Mouse (Mus musculus) spleen, postnatal 14 days (tissue): ENCODE data around the gene Mucl3.

Experiments
- DNase-seq, 2 experiments: peaks; one replicate each; pipeline ENCODE4 v3.0.0; 2021 to 2022; ENCODE audit warnings: low spot score in 2 of 2

The Mucl3 gene

GRCm38 (mm10) chr17:35635202-35635601 lies 8.3 kb downstream of the Mucl3 start:
- no peak for DNase-seq

GRCm38 (mm10) chr17:35633992-35634391 lies 9.5 kb downstream of the Mucl3 start:
- no peak for DNase-seq

GRCm38 (mm10) chr17:35626537-35626936 lies 17.0 kb downstream of the Mucl3 start, which contains the start of gene Gm9573:
TSS of gene Gm9573 (minus strand) at chr17:35626637.
- DNase-seq, result no peak

- no peak for DNase-seq
Observed at GRCm38 (mm10) chr17:35617127-35617526, 26.4 kb downstream of the Mucl3 start.

- no peak for DNase-seq
Observed at GRCm38 (mm10) chr17:35601736-35602354, 41.6 kb downstream of the Mucl3 start.

GRCm38 (mm10) chr17:35601249-35601648 lies 42.2 kb downstream of the Mucl3 start, which contains the start of gene Sfta2:
TSS of gene Sfta2 (plus strand) at chr17:35601549.
- no peak for DNase-seq

GRCm38 (mm10) chr17:35597399-35597798 lies 46.1 kb downstream of the Mucl3 start:
- DNase-seq, result no peak

GRCm38 (mm10) chr17:35594456-35594855 lies 49.0 kb downstream of the Mucl3 start:
- DNase-seq, result no peak

- DNase-seq, result no peak
Observed at GRCm38 (mm10) chr17:35593786-35594185, 49.7 kb downstream of the Mucl3 start.

GRCm38 (mm10) chr17:35592131-35592530 lies 51.4 kb downstream of the Mucl3 start:
- DNase-seq, result no peak

GRCm38 (mm10) chr17:35591731-35592130 lies 51.8 kb downstream of the Mucl3 start:
- DNase-seq, result no peak

- DNase-seq, result no peak
Observed at GRCm38 (mm10) chr17:35591219-35591578, 52.3 kb downstream of the Mucl3 start.

- DNase-seq, result peak; percentile 30 to 55
Observed at GRCm38 (mm10) chr17:35590410-35591218, 52.9 kb downstream of the Mucl3 start.

- DNase-seq, result no peak
Observed at GRCm38 (mm10) chr17:35588387-35588786, 55.1 kb downstream of the Mucl3 start.

- DNase-seq, result no peak
Observed at GRCm38 (mm10) chr17:35587291-35587690, 56.2 kb downstream of the Mucl3 start.
